Mouse (Mus musculus): Measurements from ENCODE around the gene Clns1a. TPM values are rescaled to one million over a fixed set of nuclear protein-coding genes. Genes with fewer than 3 reads are reported as not detected.

Gene Clns1a
- polyA plus RNA-seq (2015; fragmentation: Nextera tagmentation; extraction: Ambion mirVana) = 96.0 and 116 TPM in 2 replicates

DNA sequence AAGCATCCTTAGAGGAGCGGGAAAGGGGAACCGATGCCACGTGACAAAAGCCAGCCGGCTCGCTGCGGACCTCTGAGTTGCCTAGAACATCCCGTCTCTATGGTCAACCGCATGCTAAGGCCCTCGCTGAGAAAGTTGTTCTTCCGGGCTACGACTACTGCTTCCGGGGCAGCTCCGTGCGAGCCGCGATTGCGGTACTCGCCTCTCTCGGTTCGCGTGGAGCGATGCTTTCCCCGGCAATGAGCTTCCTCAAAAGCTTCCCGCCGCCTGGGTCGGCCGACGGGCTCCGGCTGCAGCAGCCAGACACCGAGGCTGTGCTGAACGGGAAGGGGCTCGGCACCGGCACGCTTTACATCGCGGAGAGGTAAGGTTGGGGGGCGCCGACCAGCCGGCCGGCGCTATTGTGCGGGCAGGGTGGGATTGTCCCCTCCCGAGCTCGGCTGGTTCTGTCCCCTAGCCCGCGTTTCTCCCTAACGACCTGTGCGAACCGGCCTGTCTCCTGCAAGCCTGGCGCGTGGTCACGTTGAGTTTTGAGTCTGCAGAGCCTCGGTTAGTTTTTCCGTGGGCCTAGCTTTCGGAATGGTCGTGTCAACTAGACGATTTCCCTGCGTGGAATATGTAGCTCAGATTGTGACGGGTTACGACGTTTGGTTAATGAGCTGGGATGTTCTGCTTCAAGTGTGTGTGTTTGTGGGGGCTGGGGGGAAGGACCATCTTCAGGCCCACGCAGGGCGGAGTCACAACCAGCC is at the start of gene Clns1a:
Gene Clns1a, plus strand, starts transcription at position 129 of the 749 bp plus-strand sequence.
- H3K9ac ChIP-seq (ENCODE audit: low read length) = peak within 1 kb of the TSS; percentile 83
- peak within 1 kb of the TSS; percentile 37 for H3K27ac ChIP-seq (ENCODE audit: low read length)
- WGBS = under 1% methylated on average over 63 of the region's 63 CpGs
- peak within 1 kb of the TSS; percentile 66 for H3K4me2 ChIP-seq (ENCODE audit: low read depth, low read length)
- H3K9me3 ChIP-seq (replicated peaks; ENCODE audit: control insufficient read depth, low read length) = no peaks in the 10 kb centered on the region
- H3K4me1 ChIP-seq (ENCODE audit: control insufficient read depth, insufficient read depth, low read length) = peaks cover 11% of the 10 kb centered on the region
- H3K4me3 ChIP-seq (ENCODE audit: low read length) = peak within 1 kb of the TSS; percentile 79
- ATAC-seq (replicated peaks; ENCODE audit: extremely low read depth, insufficient read depth, low FRiP score) = peak; percentile 93
- peaks cover 11% of the 10 kb centered on the region; the same call in 1 of the 2 replicates for H3K36me3 ChIP-seq (ENCODE audit: control insufficient read depth, insufficient read depth)
- no peaks in the 10 kb centered on the region for H3K27me3 ChIP-seq (ENCODE audit: control insufficient read depth, insufficient read depth, low read length)

DNA sequence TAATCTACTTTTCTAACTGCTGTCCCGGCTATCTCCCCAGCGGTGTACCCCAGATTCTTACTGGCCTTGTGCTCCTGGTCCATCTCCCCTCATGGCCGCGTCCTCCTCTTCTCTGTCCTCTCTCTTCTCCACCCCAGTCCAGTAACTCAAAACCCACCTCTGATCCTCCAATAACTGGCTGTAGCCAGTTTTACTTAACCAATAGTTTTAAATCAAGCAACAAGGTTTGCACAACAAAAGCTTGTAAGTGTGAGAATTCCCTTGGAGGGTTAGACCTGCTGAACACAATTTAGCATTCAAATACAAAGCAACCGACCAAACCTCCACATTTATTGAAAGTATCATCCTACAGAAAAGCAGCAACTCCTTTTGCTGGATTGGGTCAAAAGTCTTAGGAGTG is 48.8 kb upstream of the Clns1a start:
- Histone ChIP-seq H3K9me3 (replicated peaks; ENCODE audit: control insufficient read depth, low read length) (no peaks in the 10 kb centered on the region), H3K4me2 (ENCODE audit: low read depth, low read length) (no peak overlapping the region), H3K4me3 (ENCODE audit: low read length) (no peak overlapping the region), H3K4me1 (ENCODE audit: control insufficient read depth, insufficient read depth, low read length) (no peaks in the 10 kb centered on the region), H3K9ac (ENCODE audit: low read length) (no peak overlapping the region), H3K27me3 (ENCODE audit: control insufficient read depth, insufficient read depth, low read length) (no peaks in the 10 kb centered on the region), H3K27ac (ENCODE audit: low read length) (no peak overlapping the region), H3K36me3 (ENCODE audit: control insufficient read depth, insufficient read depth) (no peaks in the 10 kb centered on the region)
- 91% methylated on average over 5 of the region's 5 CpGs for WGBS
- no peak for ATAC-seq (replicated peaks; ENCODE audit: extremely low read depth, insufficient read depth, low FRiP score)

- Histone ChIP-seq H3K4me1 (ENCODE audit: control insufficient read depth, insufficient read depth, low read length) (no peaks in the 10 kb centered on the region), H3K9me3 (replicated peaks; ENCODE audit: control insufficient read depth, low read length) (no peaks in the 10 kb centered on the region), H3K4me3 (ENCODE audit: low read length) (no peak overlapping the region), H3K9ac (ENCODE audit: low read length) (no peak overlapping the region), H3K36me3 (ENCODE audit: control insufficient read depth, insufficient read depth) (peaks cover 9% of the 10 kb centered on the region), H3K27ac (ENCODE audit: low read length) (no peak overlapping the region), H3K4me2 (ENCODE audit: low read depth, low read length) (no peak overlapping the region), H3K27me3 (ENCODE audit: control insufficient read depth, insufficient read depth, low read length) (no peaks in the 10 kb centered on the region)
- no peak for ATAC-seq (replicated peaks; ENCODE audit: extremely low read depth, insufficient read depth, low FRiP score)
- WGBS = 88% methylated on average over 4 of the region's 4 CpGs
Observed at GRCm38 (mm10) chr7:97650729-97651128, 45.7 kb upstream of the Clns1a start.

DNA sequence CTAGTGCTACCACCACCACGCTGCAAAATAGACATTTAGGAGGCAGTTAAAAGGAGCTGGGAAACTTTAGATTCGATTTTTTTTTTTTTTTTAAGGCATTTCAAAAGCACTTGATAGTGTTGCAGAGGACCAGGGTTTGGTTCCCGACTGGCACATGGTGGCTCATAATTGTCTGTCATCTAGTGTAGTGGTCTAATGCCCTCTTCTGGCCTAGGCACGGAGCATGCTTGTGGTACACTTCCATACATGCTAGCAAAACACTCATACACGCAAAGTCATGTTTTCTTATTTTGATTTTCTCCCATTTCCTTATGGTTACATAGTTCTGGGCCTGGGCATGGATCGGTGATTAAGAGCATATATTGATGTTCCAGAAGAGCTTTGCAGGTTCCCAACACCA is 40.3 kb upstream of the Clns1a start:
- Histone ChIP-seq H3K36me3 (ENCODE audit: control insufficient read depth, insufficient read depth) (peaks cover 14% of the 10 kb centered on the region), H3K4me1 (ENCODE audit: control insufficient read depth, insufficient read depth, low read length) (no peaks in the 10 kb centered on the region), H3K9me3 (replicated peaks; ENCODE audit: control insufficient read depth, low read length) (no peaks in the 10 kb centered on the region), H3K9ac (ENCODE audit: low read length) (no peak overlapping the region), H3K4me2 (ENCODE audit: low read depth, low read length) (no peak overlapping the region), H3K27ac (ENCODE audit: low read length) (no peak overlapping the region), H3K4me3 (ENCODE audit: low read length) (no peak overlapping the region), H3K27me3 (ENCODE audit: control insufficient read depth, insufficient read depth, low read length) (no peaks in the 10 kb centered on the region)
- ATAC-seq (replicated peaks; ENCODE audit: extremely low read depth, insufficient read depth, low FRiP score) = no peak
- WGBS = 87% methylated on average over 6 of the region's 6 CpGs

DNA sequence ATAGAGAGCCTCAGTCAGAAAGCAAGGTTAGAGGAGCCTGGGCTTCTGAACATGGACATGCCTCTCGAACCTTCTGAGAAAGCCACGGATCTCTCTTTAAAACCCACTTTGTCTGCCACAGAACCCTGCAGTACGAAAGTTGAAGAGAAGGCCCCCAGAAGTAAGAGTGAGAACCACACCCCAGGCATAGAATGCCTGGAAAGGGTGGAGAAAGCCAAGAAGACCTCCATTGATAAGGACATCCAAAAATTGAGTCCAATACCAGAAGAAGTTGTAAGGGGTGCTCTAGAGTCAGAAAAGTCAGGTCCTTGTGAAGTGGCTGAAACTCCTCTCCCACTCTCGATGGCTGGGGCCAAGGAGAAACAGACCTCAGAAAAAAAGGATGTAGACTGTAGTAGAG is 34.8 kb upstream of the Clns1a start:
- no peaks in the 10 kb centered on the region for H3K27me3 ChIP-seq (ENCODE audit: control insufficient read depth, insufficient read depth, low read length)
- no peak overlapping the region for H3K27ac ChIP-seq (ENCODE audit: low read length)
- no peak overlapping the region for H3K9ac ChIP-seq (ENCODE audit: low read length)
- WGBS = 90% methylated on average over 4 of the region's 4 CpGs
- no peak overlapping the region for H3K4me3 ChIP-seq (ENCODE audit: low read length)
- H3K4me1 ChIP-seq (ENCODE audit: control insufficient read depth, insufficient read depth, low read length) = no peaks in the 10 kb centered on the region
- H3K9me3 ChIP-seq (replicated peaks; ENCODE audit: control insufficient read depth, low read length) = no peaks in the 10 kb centered on the region
- no peak overlapping the region for H3K4me2 ChIP-seq (ENCODE audit: low read depth, low read length)
- ATAC-seq (replicated peaks; ENCODE audit: extremely low read depth, insufficient read depth, low FRiP score) = no peak
- H3K36me3 ChIP-seq (ENCODE audit: control insufficient read depth, insufficient read depth) = peaks cover 26% of the 10 kb centered on the region

GRCm38 (mm10) chr7:97679239-97679638 is 17.2 kb upstream of the Clns1a start:
- no peak overlapping the region for H3K4me3 ChIP-seq (ENCODE audit: low read length)
- no peaks in the 10 kb centered on the region for H3K9me3 ChIP-seq (replicated peaks; ENCODE audit: control insufficient read depth, low read length)
- peaks cover 42% of the 10 kb centered on the region for H3K36me3 ChIP-seq (ENCODE audit: control insufficient read depth, insufficient read depth)
- H3K4me1 ChIP-seq (ENCODE audit: control insufficient read depth, insufficient read depth, low read length) = no peaks in the 10 kb centered on the region
- 22% methylated on average over 1 of the region's 1 CpGs for WGBS
- H3K27me3 ChIP-seq (ENCODE audit: control insufficient read depth, insufficient read depth, low read length) = no peaks in the 10 kb centered on the region
- no peak overlapping the region for H3K27ac ChIP-seq (ENCODE audit: low read length)
- no peak overlapping the region for H3K9ac ChIP-seq (ENCODE audit: low read length)
- no peak overlapping the region for H3K4me2 ChIP-seq (ENCODE audit: low read depth, low read length)
- no peak for ATAC-seq (replicated peaks; ENCODE audit: extremely low read depth, insufficient read depth, low FRiP score)

- H3K9ac ChIP-seq (ENCODE audit: low read length) = no peak overlapping the region
- 89% methylated on average over 2 of the region's 2 CpGs for WGBS
- H3K4me1 ChIP-seq (ENCODE audit: control insufficient read depth, insufficient read depth, low read length) = no peaks in the 10 kb centered on the region
- H3K4me2 ChIP-seq (ENCODE audit: low read depth, low read length) = no peak overlapping the region
- no peak overlapping the region for H3K4me3 ChIP-seq (ENCODE audit: low read length)
- no peaks in the 10 kb centered on the region for H3K27me3 ChIP-seq (ENCODE audit: control insufficient read depth, insufficient read depth, low read length)
- no peaks in the 10 kb centered on the region for H3K9me3 ChIP-seq (replicated peaks; ENCODE audit: control insufficient read depth, low read length)
- H3K36me3 ChIP-seq (ENCODE audit: control insufficient read depth, insufficient read depth) = peaks cover 20% of the 10 kb centered on the region
- no peak for ATAC-seq (replicated peaks; ENCODE audit: extremely low read depth, insufficient read depth, low FRiP score)
- H3K27ac ChIP-seq (ENCODE audit: low read length) = no peak overlapping the region
Observed at GRCm38 (mm10) chr7:97687831-97688230, 8.6 kb upstream of the Clns1a start.

- Histone ChIP-seq H3K4me1 (ENCODE audit: control insufficient read depth, insufficient read depth, low read length) (peaks cover 11% of the 10 kb centered on the region), H3K4me2 (ENCODE audit: low read depth, low read length) (no peak overlapping the region), H3K36me3 (ENCODE audit: control insufficient read depth, insufficient read depth) (peaks cover 11% of the 10 kb centered on the region; the same call in 1 of the 2 replicates), H3K27me3 (ENCODE audit: control insufficient read depth, insufficient read depth, low read length) (no peaks in the 10 kb centered on the region), H3K9ac (ENCODE audit: low read length) (no peak overlapping the region), H3K9me3 (replicated peaks; ENCODE audit: control insufficient read depth, low read length) (no peaks in the 10 kb centered on the region), H3K4me3 (ENCODE audit: low read length) (no peak overlapping the region), H3K27ac (ENCODE audit: low read length) (no peak overlapping the region)
- ATAC-seq (replicated peaks; ENCODE audit: extremely low read depth, insufficient read depth, low FRiP score) = no peak
- WGBS = 94% methylated on average over 1 of the region's 1 CpGs
Observed at GRCm38 (mm10) chr7:97695441-97695840, 993 bp upstream of the Clns1a start.

DNA sequence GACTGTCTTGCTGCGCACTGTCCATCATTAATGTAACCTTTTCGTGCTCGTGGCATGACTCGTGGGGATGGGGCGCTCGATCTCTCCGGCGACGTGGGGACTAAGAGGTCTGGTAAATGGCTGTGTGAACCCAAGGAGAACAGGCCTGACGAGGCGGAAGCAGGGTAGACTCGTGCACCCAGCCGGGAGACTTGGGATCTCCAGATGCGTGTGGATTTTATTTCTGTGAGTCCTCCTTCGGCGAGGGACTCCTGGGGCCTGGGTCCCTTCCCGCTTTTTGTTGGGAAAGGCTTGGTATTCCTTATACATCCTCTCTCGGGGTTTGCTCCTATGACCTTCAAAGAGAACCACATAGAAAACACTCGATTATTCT is 315 bp upstream of the Clns1a start:
- peak; percentile 38 for ATAC-seq (replicated peaks; ENCODE audit: extremely low read depth, insufficient read depth, low FRiP score)
- 35% methylated on average over 19 of the region's 19 CpGs for WGBS

More for the DNA sequence above, 315 bp upstream of the Clns1a start:
- H3K4me1 ChIP-seq (ENCODE audit: control insufficient read depth, insufficient read depth, low read length) = peaks cover 11% of the 10 kb centered on the region
- H3K27ac ChIP-seq (ENCODE audit: low read length) = peak overlapping the region; percentile 37
- peak overlapping the region; percentile 79 for H3K4me3 ChIP-seq (ENCODE audit: low read length)
- H3K36me3 ChIP-seq (ENCODE audit: control insufficient read depth, insufficient read depth) = peaks cover 11% of the 10 kb centered on the region; the same call in 1 of the 2 replicates
- no peaks in the 10 kb centered on the region for H3K27me3 ChIP-seq (ENCODE audit: control insufficient read depth, insufficient read depth, low read length)
- peak overlapping the region; percentile 83 for H3K9ac ChIP-seq (ENCODE audit: low read length)
- peak overlapping the region; percentile 66 for H3K4me2 ChIP-seq (ENCODE audit: low read depth, low read length)
- no peaks in the 10 kb centered on the region for H3K9me3 ChIP-seq (replicated peaks; ENCODE audit: control insufficient read depth, low read length)
